Mouse (Mus musculus) erythroblast, embryonic 14.5 days (primary cell): ENCODE measurements around the gene Fam169b.

Source experiments
- GATA1 ChIP-seq: IDR thresholded peaks from 2 replicates; pipeline ENCODE4 v1.6.1; 2012; ENCODE audit warnings: low read length, inconsistent platforms, mixed read lengths
- TAL1 ChIP-seq: IDR thresholded peaks from 3 replicates; pipeline ENCODE4 v1.6.1; 2012; ENCODE audit warnings: low read length, inconsistent platforms, mixed read lengths

- TF ChIP-seq GATA1 (no peak), TAL1 (no peak)
These were observed 70.9 kb downstream of the Fam169b start for GRCm38 (mm10) chr7:68344561-68344960.
